Mouse (Mus musculus) left cerebral cortex, adult 9 months (tissue): ENCODE measurements around the gene Fastkd3.
"Not testable (repeated sequence)": the region's sequence is repeated elsewhere in the genome, so short reads cannot be mapped to it uniquely, and the experiment has no call there.

Experiments used
- DNase-seq, 2 experiments: peaks; one replicate each; pipeline ENCODE4 v3.0.0; 2022; ENCODE audit warnings: low spot score in 2 of 2

The Fastkd3 gene

GRCm38 (mm10) chr13:68581747-68582516 is at the start of gene Fastkd3, which contains the start of gene Mtrr:
Fastkd3 (plus strand) TSS chr13:68582234.
Mtrr (minus strand) TSS chr13:68582149.
- DNase-seq: peak; percentile 92 to 97

- not testable (repeated sequence) for DNase-seq
Measured at GRCm38 (mm10) chr13:68553391-68553790, 28.6 kb upstream of the Fastkd3 start.

- DNase-seq: no peak
Measured at GRCm38 (mm10) chr13:68568110-68568509, 13.9 kb upstream of the Fastkd3 start.

- no peak for DNase-seq
Measured at GRCm38 (mm10) chr13:68568548-68568947, 13.5 kb upstream of the Fastkd3 start.

DNA sequence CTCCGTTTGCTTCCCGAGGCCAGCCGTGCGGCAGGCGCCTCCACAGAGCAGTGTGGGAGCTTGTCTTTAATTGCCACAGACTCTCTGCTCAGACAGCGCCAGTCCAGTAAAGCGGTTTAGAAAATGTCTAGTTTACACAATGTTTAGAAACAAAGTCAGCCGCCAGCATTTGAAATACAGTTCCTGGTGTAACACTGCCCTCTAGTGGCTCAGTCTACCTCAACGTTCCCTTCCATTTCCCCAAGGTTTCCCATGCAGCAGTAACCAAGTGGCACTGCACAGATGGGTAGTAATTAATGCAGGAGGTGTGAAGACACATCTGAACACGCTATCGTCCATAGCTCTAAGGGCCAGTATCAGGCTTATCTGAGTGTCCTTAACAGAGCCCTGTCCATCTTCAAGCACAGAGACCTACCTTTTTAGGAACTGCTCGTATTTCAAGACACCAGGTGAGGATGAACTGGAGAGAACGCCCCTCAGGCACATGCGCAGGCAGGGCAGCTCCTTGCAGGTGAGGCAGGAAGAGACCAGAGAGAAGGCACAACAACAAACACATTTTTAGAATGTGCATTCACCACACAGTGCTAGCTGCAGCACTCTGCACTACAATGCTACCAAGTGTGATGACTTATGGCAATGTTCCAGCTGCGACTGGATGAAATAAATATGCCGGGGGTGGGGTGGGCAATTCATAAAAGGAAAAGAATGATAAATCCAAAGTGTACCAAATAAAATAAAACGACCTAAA is 12.3 kb upstream of the Fastkd3 start:
- DNase-seq: peak in 1 of 2 experiments; percentile 87

DNA sequence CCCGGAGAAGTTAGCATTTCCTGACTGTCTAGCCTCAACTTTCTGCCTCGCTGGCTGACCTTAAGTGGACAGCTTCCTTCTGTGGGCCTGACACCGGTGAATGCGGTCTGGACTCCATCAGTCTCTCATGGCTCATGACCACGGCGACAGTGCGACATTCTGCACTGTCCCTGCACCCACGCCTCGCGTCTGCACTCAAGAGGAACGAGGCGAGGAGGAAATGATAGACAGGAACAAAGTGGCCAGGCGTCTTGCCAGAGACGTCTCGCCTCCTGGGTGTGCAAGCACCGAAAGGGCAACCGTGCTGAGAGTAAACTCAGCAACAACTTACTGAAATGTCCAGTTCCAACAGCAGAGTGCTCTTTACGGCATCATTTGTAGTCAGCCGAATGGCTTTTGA is 9.8 kb upstream of the Fastkd3 start:
- DNase-seq: no peak

DNA sequence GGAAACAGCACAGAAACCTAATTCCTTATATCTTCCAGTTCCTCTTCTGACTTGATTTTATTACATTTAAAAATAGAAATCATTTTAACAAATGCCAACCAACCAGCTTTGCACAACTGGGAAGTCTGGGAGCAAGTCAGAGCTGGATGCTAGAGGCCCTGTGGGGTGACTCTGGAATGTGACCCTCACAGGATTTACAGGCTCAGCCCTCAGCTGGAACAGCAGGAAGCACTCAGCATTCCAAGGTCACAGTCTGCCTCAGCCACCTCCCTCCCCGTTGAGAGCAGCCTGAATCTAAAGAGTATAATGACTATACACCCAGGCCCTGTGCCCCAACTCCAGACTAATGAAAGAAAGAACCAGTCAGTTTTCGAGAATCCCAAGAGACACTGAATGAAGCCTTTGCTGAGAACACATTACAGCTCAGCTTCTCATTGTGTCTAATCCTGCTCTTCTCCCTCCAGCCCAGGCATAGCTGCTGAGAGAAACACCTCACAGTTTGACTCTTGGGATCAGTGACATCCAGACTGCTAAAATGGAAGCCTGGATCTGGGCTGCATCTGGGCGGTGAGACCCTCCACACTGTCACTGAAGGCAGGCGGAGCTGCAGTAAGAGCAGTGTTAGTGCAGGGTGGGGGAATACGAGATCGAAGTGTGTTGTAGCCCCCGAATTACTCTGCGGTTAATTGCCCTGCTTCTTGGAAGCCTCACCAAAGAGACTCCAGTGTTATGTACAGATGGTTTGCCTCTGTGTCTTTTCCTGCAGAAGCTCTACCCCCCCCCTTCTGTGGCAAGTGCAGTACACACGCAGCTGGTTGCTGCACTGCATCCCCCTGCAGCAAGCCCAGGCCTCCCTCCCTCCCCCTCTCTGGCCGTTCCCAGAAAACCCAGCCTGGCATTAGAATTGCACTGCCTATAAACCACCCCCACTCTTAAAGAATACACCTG is 8.8 kb upstream of the Fastkd3 start:
- no peak for DNase-seq

DNA sequence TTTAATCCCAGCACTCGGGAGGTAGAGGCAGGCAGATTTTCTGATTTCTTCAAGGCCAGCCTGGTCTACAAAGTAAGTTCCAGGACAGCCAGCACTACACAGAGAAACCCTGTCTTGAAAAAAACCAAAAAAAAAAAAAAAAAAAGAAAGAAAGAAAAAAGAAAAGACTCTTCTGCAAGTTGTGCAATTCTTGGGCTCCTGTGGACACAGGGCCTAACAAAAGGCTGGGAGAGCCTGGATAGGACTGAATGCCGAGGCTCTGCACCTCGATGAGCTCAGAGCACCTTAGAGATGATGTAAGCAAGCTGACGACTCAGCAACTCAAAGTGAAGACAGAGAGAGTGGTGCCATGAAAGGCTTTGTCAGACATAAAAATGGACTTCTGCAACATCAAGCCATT is 7.6 kb upstream of the Fastkd3 start:
- no peak for DNase-seq

- DNase-seq: peak in 1 of 2 experiments; percentile 66
Measured at GRCm38 (mm10) chr13:68577945-68578344, 4.1 kb upstream of the Fastkd3 start.

DNA sequence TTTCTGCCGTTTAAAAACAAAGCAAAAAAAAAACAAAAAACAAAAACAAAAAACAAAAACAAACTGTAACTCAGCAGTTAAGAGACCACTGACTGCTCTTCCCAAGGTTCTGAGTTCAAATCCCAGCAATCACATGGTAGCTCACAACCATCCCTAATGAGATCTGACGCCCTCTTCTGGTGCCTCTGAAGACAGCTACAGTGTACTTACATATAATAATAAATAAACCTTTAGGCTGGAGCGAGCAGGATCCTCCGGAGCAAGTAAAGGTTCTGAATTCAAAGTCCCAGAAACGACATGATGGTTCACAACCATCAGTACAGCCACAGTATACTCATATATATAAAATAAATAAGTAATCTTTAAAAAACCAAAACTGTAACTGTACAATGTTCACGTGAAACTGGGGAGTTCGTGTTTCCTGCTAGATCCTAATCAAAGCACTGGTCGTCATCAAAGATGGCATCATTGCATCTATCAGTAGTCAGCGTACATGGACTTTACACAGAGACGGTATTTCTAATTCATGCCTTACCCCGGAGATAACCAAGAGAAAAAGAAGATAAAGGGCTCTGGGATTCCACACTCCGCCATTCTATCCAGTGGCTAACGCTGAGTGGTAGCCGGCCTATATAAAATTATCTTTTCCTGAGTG is 821 bp upstream of the Fastkd3 start:
- DNase-seq: no peak

DNA sequence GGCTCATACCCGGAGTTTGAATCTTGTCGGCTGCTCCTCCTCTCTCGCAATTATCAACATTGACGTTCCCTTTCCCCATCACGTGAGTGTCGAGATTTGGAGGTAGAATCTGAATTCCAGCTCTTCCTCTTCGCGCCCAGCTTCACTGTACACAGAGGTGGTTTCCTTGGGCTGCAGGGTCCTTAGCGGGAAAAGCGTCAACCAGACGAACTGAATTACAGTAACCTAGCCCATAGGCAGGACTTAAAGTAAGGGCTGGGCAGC is 415 bp downstream of the Fastkd3 start:
- DNase-seq: no peak

DNA sequence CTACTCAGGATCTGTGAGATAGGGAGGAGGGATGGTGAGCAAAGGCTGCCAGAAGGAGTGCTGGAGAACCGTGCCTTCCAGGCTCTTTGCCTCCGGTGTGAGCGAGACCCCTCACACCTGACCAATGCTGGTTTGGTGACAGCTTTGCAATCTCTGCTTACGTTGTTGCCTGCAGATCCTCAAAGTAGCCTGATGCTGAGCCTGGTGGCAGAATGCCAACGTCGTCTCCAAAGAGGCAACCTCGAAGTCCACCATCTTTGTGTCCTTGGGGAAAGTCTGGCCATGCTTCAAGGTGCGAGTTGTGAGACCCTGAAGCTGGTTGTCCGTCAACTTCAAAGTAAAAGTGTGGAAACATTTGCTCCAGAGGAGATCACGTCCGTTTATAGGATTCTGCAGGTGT is 1.9 kb downstream of the Fastkd3 start:
- DNase-seq: no peak

GRCm38 (mm10) chr13:68585441-68585840 is 3.4 kb downstream of the Fastkd3 start:
- no peak for DNase-seq

GRCm38 (mm10) chr13:68588352-68588751 is 6.3 kb downstream of the Fastkd3 start:
- DNase-seq: no peak

- DNase-seq: no peak
Measured at GRCm38 (mm10) chr13:68593797-68594196, 11.8 kb downstream of the Fastkd3 start.

GRCm38 (mm10) chr13:68597199-68597598 is 15.2 kb downstream of the Fastkd3 start, which contains the start of gene 1700001L19Rik:
1700001L19Rik (plus strand) TSS chr13:68597421.
- no peak for DNase-seq

DNA sequence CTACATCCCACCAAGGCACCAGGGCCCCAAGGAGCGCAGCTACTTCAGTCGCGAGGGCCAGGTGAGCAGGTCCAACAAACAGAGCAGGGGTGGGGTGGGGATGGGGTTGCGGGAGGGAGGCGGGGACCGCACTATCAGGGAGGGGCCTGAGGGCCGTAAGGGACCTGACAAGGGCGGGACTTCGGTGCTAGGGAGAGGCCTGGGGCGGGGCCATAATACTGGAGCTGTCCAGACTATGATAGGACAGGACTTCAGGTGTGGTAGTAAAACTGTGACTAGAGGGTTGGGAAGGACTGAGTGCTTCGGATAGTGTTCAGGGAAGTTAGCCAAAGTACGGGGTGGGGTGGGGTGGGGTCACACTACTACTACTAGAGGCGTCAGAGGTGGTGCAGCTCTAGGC is 15.6 kb downstream of the Fastkd3 start:
- DNase-seq: no peak

GRCm38 (mm10) chr13:68598953-68599352 is 16.9 kb downstream of the Fastkd3 start:
- DNase-seq: no peak

DNA sequence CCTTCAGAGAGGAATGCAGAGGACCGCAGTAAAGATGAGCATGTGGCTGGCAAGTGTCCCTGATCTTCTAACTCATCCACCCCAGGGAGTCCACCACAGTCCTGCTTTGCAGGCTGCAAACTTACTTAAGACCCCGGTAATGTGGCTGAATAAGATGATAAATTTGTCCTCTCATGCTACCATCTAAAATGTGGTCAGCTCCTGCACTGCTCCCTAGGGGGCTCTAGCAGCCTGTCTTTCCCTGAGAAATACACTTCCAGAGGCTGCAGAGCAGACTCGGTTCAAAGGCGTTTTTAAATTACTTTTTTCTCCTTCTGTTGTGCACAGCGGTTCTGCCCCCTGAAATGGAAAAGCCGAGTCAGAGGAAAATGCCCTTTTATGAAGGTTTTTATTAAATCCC is 19.1 kb downstream of the Fastkd3 start:
- peak in 1 of 2 experiments; percentile 65 for DNase-seq

GRCm38 (mm10) chr13:68603085-68603484 is 21.1 kb downstream of the Fastkd3 start:
- no peak for DNase-seq

GRCm38 (mm10) chr13:68605689-68606126 is 23.7 kb downstream of the Fastkd3 start:
- DNase-seq: no peak
